Mouse (Mus musculus) heart, adult 2 months (tissue): ENCODE results near the gene Fxyd6. TPM values are rescaled to one million over a fixed set of nuclear protein-coding genes. Genes with fewer than 3 reads are reported as not detected.

Experiments used
- DNase-seq, 2 experiments: peaks; one replicate each; pipeline ENCODE4 v3.0.0; 2021
- H3K27ac ChIP-seq: fragments of 200-600 bp; 2 replicates; pipeline ENCODE4 v1.8.1; 2022
- H3K27me3 ChIP-seq: fragments of 200-500 bp; 2 replicates; pipeline ENCODE4 v1.6.1; 2012; ENCODE audit warnings: mild to moderate bottlenecking, low read length, inconsistent platforms, mixed read lengths; ENCODE audit not compliant: control insufficient read depth, insufficient read depth
- H3K36me3 ChIP-seq: fragments of 200-500 bp; 2 replicates; pipeline ENCODE4 v1.6.1; 2012; ENCODE audit warnings: low read length, inconsistent platforms; ENCODE audit not compliant: control insufficient read depth, insufficient read depth
- H3K4me1 ChIP-seq: fragments of 200-500 bp; 2 replicates; pipeline ENCODE4 v1.6.1; 2011; ENCODE audit warnings: low read length; ENCODE audit not compliant: control insufficient read depth, insufficient read depth
- H3K4me3 ChIP-seq: fragments of 200-600 bp; 2 replicates; pipeline ENCODE4 v1.8.1; 2022
- H3K79me2 ChIP-seq: fragments of 200-500 bp; replicated peaks from 2 replicates; pipeline ENCODE4 v1.6.1; 2012; ENCODE audit warnings: mild to moderate bottlenecking, inconsistent platforms, low read length, moderate library complexity, mixed read lengths; ENCODE audit not compliant: control insufficient read depth, insufficient read depth
- H3K9ac ChIP-seq: fragments of 200-500 bp; 2 replicates; pipeline ENCODE4 v1.6.1; 2012; ENCODE audit warnings: low read depth, mild to moderate bottlenecking, control low read depth, inconsistent platforms, low read length, mixed read lengths
- CTCF ChIP-seq: fragments of 200-600 bp; IDR thresholded peaks from 2 replicates; pipeline ENCODE4 v1.8.1; 2022; ENCODE audit warnings: antibody characterized with exemption, mild to moderate bottlenecking, moderate library complexity
- EP300 ChIP-seq: fragments of 200-500 bp; IDR thresholded peaks from 2 replicates; pipeline ENCODE4 v1.6.1; 2011; ENCODE audit warnings: low read depth, low read length, control low read depth; ENCODE audit not compliant: insufficient read depth
- POLR2A ChIP-seq: fragments of 200-500 bp; IDR thresholded peaks from 2 replicates; pipeline ENCODE4 v1.6.1; 2011; ENCODE audit warnings: mild to moderate bottlenecking, low read depth, low read length, control low read depth; ENCODE audit not compliant: insufficient read depth
- WGBS: fragments of 180-500 bp; shearing (Covaris S2); methylation state at CpG from one replicate; pipeline ENCODE4 v1.1.7; 2018; 5-methylcytosine and 5-hydroxymethylcytosine counted together
- intact Hi-C: fragments of 180-260 bp; cut with DNase I; formaldehyde crosslinking; loops from one replicate; pipeline ENCODE4 v1.15.1; 2025
- polyA plus RNA-seq: library from polyadenylated mRNA; depleted of rRNA; stranded (reverse); fragments of >200 nt; gene quantifications from 2 replicates; pipeline ENCODE4 v1.2.3, GENCODE M21; 2012
- total RNA-seq, 2 experiments: library from RNA; stranded (reverse); gene quantifications; 2 replicates each; pipeline ENCODE4 v1.2.3; 2021

Fxyd6 gene
- total and polyA plus RNA-seq, 3 experiments: 13.8 to 40.8 (median 14.2) TPM

DNA sequence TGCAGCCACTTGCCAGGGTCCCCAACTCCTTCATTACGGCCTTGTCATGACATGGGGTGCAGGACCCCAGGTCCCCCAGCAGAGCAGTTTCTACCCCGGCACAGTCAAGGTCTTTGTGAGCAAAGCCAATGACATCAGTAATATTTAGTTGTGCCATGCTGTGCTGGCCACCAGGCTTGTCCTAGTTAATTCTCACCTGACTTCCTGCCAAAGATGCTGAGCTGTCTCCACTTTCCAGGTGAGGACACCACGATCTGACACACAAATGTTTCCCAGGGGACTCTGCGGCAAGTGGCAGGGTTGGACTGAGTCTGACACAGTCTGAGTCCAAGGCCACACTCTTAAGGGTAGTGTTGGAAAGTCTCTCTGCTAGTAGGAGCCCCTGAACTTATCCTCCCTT, 56.5 kb downstream of the Fxyd6 start, which contains the start of gene Dscaml1:
Gene Dscaml1 (plus strand): TSS at position 173 of the 400 bp plus-strand sequence.
- no peak within 1 kb of the TSS for H3K27ac ChIP-seq
- H3K9ac ChIP-seq: no peak within 1 kb of the TSS
- H3K27me3 ChIP-seq: peaks cover 12% of the 10 kb centered on the region
- H3K79me2 ChIP-seq: no peaks in the 10 kb centered on the region
- no peaks in the 10 kb centered on the region for H3K36me3 ChIP-seq
- 79% methylated on average over 4 of the region's 4 CpGs for WGBS
- TF ChIP-seq EP300 (no peak), CTCF (no peak), POLR2A (no peak)
- intact Hi-C loops: no loop called here
- DNase-seq: no peak
- H3K4me1 ChIP-seq: no peaks in the 10 kb centered on the region
- H3K4me3 ChIP-seq: no peak within 1 kb of the TSS

DNA sequence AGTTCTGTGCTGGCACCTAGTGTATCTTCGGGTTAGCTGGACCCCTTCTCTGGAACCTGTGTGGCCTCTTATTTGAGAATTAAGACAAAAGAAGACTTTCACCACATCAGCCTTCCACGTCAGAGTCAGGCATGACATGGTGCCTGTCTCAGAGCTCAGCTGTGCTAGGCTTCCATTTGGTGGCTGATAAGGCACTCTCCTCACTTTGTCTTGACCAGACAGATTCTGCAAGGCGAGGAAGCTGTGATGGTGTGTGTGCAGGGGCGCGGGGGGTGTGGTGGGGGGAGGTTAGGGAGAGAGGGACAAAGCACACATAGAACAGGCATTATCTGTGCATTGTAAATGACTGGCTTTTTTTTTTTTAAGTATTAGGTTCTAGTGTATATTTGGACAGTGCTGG, 59.4 kb downstream of the Fxyd6 start:
- no peak overlapping the region for H3K9ac ChIP-seq
- no peaks in the 10 kb centered on the region for H3K4me1 ChIP-seq
- WGBS: 16% methylated on average over 5 of the region's 5 CpGs
- H3K27me3 ChIP-seq: peaks cover 12% of the 10 kb centered on the region
- no peak overlapping the region for H3K4me3 ChIP-seq
- no peak overlapping the region for H3K27ac ChIP-seq
- DNase-seq: no peak
- intact Hi-C loops: no loop called here
- H3K79me2 ChIP-seq: no peaks in the 10 kb centered on the region
- TF ChIP-seq EP300 (no peak), CTCF (no peak), POLR2A (no peak)
- no peaks in the 10 kb centered on the region for H3K36me3 ChIP-seq

DNA sequence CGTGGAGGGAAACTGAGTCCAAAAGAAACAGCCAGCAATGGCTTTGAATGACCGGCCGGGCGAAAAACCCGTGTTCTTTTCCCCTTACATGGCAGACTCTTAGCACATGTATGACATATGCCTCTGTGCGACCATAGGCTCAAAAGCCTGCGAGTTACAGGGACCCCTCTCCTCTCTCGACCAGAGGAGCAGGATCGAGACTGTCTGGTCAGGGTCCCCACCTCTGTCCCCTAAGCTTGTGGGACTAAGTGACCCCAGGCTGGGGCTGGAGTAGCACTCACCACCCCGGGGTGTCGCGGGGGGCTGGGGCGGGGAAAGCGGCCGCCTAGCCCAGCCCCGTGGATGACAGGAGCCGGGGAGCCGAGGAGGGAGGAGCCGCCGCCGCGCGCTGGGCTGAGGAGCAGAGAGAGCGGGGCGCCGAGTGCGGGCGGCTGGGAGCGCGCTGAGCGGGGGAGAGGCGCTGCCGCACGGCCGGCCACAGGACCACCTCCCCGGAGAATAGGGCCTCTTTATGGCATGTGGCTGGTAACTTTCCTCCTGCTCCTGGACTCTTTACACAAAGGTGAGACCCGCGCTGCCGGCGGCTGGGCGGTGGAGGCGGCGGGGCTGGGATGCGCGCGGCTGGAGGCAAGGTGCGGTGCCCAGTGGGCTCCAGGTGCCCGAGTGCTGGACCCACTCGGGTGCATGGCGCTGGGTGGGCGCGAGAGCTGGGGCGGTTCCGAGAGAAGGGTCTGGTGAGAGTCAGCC, 60.1 kb downstream of the Fxyd6 start:
- no peak overlapping the region for H3K9ac ChIP-seq
- no peak overlapping the region for H3K27ac ChIP-seq
- peaks cover 12% of the 10 kb centered on the region for H3K27me3 ChIP-seq
- no peak for DNase-seq
- H3K36me3 ChIP-seq: no peaks in the 10 kb centered on the region
- no peak overlapping the region for H3K4me3 ChIP-seq
- H3K4me1 ChIP-seq: no peaks in the 10 kb centered on the region
- no peak for TF ChIP-seq POLR2A
- no peak for TF ChIP-seq CTCF
- no peak for TF ChIP-seq EP300
- WGBS: 3% methylated on average over 51 of the region's 54 CpGs
- H3K79me2 ChIP-seq: no peaks in the 10 kb centered on the region
- intact Hi-C loops: no loop called here

GRCm38 (mm10) chr9:45430698-45430959, 60.6 kb downstream of the Fxyd6 start:
- H3K9ac ChIP-seq: no peak overlapping the region
- no peaks in the 10 kb centered on the region for H3K79me2 ChIP-seq
- DNase-seq: no peak
- H3K36me3 ChIP-seq: no peaks in the 10 kb centered on the region
- peaks cover 12% of the 10 kb centered on the region for H3K27me3 ChIP-seq
- H3K4me1 ChIP-seq: no peaks in the 10 kb centered on the region
- WGBS: 2% methylated on average over 16 of the region's 17 CpGs
- intact Hi-C loops: no loop called here
- no peak overlapping the region for H3K4me3 ChIP-seq
- no peak overlapping the region for H3K27ac ChIP-seq
- TF ChIP-seq EP300: no peak
- TF ChIP-seq CTCF: no peak
- TF ChIP-seq POLR2A: no peak

DNA sequence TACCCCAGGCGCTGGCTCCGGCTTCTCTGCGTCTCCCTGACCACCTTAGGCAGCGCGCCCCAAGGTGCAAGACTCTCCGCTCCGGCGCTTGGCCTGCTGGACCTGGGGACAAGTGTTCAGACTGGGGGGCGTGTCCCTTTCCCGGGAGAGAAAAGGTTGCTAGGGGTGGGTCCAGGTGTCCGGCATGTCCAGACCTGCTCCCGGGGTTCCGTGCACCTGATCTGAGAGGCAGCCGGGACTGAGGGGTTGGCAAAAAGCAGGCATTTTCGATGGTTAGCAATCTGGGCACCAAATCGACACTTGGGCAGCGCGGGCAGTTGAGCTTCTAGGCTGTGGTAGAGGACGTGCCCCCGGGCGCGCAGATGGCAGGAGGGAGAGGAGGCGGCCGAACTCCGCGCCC, 61.2 kb downstream of the Fxyd6 start:
- intact Hi-C loops: no loop called here
- Histone ChIP-seq H3K4me3 (no peak overlapping the region), H3K27ac (no peak overlapping the region), H3K36me3 (no peaks in the 10 kb centered on the region), H3K27me3 (peaks cover 12% of the 10 kb centered on the region), H3K4me1 (no peaks in the 10 kb centered on the region), H3K9ac (no peak overlapping the region), H3K79me2 (no peaks in the 10 kb centered on the region)
- WGBS: 5% methylated on average over 26 of the region's 26 CpGs
- TF ChIP-seq CTCF (no peak), POLR2A (no peak), EP300 (no peak)
- no peak for DNase-seq

GRCm38 (mm10) chr9:45432639-45433038, 62.7 kb downstream of the Fxyd6 start:
- Histone ChIP-seq H3K27me3 (peaks cover 12% of the 10 kb centered on the region), H3K27ac (no peak overlapping the region), H3K9ac (no peak overlapping the region), H3K4me1 (no peaks in the 10 kb centered on the region), H3K79me2 (no peaks in the 10 kb centered on the region), H3K4me3 (no peak overlapping the region), H3K36me3 (no peaks in the 10 kb centered on the region)
- no peak for DNase-seq
- TF ChIP-seq EP300: no peak
- TF ChIP-seq CTCF: no peak
- TF ChIP-seq POLR2A: no peak
- intact Hi-C loops: no loop called here
- WGBS: 70% methylated on average over 12 of the region's 12 CpGs
